Mouse (Mus musculus) midbrain, embryonic 14.5 days (tissue): ENCODE results near the gene Map3k14. TPM values are rescaled to one million over a fixed set of nuclear protein-coding genes. Genes with fewer than 3 reads are reported as not detected.

Source experiments
- ATAC-seq: fragments of 200-750 bp; cut with Nextera tagmentation; 2 replicates; pipeline ENCODE4 v1.8.0; 2017; ENCODE audit warnings: moderate number of reproducible peaks, moderate library complexity; ENCODE audit not compliant: low FRiP score, low TSS enrichment
- DNase-seq: peaks from one replicate; pipeline ENCODE4 v3.0.0-alpha.2; 2015
- H3K27ac ChIP-seq: fragments of 300-500 bp; sonication (generic); replicated peaks from 2 replicates; pipeline ENCODE4 v1.5.1; 2014; ENCODE audit warnings: mild to moderate bottlenecking, low read depth, low read length, moderate library complexity
- H3K27me3 ChIP-seq: fragments of 300-500 bp; sonication (generic); 2 replicates; pipeline ENCODE4 v1.6.1; 2014; ENCODE audit warnings: low read length, control low read depth, mixed read lengths; ENCODE audit not compliant: control insufficient read depth, insufficient read depth
- H3K36me3 ChIP-seq: fragments of 300-500 bp; sonication (generic); 2 replicates; pipeline ENCODE4 v1.6.1; 2014; ENCODE audit warnings: low read length, control low read depth; ENCODE audit not compliant: control insufficient read depth, insufficient read depth
- H3K4me1 ChIP-seq: fragments of 300-500 bp; sonication (generic); 2 replicates; pipeline ENCODE4 v1.6.1; 2014; ENCODE audit warnings: mild to moderate bottlenecking, antibody characterized with exemption, low read length, control low read depth; ENCODE audit not compliant: control insufficient read depth, insufficient read depth
- H3K4me2 ChIP-seq: fragments of 300-500 bp; sonication (generic); 2 replicates; pipeline ENCODE4 v1.6.1; 2014; ENCODE audit warnings: mild to moderate bottlenecking, low read length, moderate library complexity
- H3K4me3 ChIP-seq: fragments of 300-500 bp; sonication (generic); replicated peaks from 2 replicates; pipeline ENCODE4 v1.5.1; 2014; ENCODE audit warnings: low read depth, low read length
- H3K9ac ChIP-seq: fragments of 300-500 bp; sonication (generic); replicated peaks from 2 replicates; pipeline ENCODE4 v1.6.1; 2014; ENCODE audit warnings: mild to moderate bottlenecking, low read length, moderate library complexity
- H3K9me3 ChIP-seq: fragments of 300-500 bp; sonication (generic); 2 replicates; pipeline ENCODE4 v1.6.1; 2016; ENCODE audit warnings: low read length, control low read depth, mixed read lengths; ENCODE audit not compliant: control insufficient read depth
- WGBS: fragments of 180-500 bp; shearing (Covaris S2); extraction: QIAGEN DNeasy Blood & Tissue Kit; methylation state at CpG from one replicate; pipeline ENCODE4 v1.1.7; 2014; 5-methylcytosine and 5-hydroxymethylcytosine counted together
- polyA plus RNA-seq: library from polyadenylated mRNA; unstranded; fragments of >200 nt; fragmentation: Nextera tagmentation; extraction: Ambion mirVana; gene quantifications from 2 replicates; pipeline ENCODE4 v1.2.1, GENCODE M21; 2014

Gene Map3k14
- 3.0 and 3.4 TPM in 2 replicates for polyA plus RNA-seq

DNA sequence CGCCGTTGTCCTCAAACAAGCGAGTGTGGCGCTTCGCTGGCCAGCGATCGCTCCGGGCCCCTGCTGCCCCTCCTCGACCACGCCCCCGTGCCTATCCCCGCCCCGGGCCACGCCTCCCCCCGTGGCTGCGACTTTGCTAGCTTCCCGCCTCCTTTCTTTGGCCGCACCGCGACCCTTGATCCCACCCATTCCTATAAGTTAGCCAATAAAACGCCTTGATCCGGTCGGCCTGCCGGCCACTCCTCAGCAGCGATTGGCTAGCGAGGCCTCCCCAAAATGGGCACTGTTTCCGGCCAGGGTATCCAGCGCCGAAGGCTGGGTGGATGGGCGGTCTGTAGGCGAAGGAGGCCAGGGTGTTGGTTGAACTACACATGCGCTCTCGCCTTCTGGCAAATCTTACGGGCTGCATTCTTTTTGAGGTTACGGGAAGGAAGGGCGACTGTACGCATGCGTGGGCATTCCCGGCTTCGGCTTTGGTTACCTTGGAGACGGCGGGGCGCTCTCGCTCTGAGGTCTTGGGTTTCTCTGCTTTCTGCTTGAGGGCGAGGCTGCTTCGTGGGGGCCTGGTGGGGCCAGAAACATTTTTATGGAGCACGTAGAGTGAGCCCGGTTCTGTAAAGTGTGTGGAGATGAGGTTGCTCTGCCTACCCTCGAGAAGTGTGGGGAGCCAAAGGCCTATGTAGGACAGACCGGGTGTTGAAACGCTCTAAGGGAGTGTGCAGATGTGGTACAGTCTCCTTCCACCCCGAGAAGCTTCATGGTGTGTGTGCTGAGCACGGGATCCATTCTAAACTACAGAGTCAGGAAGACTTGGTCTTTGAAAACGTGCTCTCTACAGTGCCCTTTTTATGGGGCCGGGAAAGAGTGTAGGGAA is at the start of gene Map3k14:
Gene Map3k14, minus strand, starts transcription at position 127 of the 874 bp plus-strand sequence.
- peak within 1 kb of the TSS; percentile 67 for H3K9ac ChIP-seq
- H3K4me3 ChIP-seq: peak within 1 kb of the TSS; percentile 62
- H3K9me3 ChIP-seq: no peaks in the 10 kb centered on the region
- H3K27ac ChIP-seq: peak within 1 kb of the TSS; percentile 86
- H3K4me2 ChIP-seq: peak within 1 kb of the TSS; percentile 78
- H3K36me3 ChIP-seq: no peaks in the 10 kb centered on the region
- DNase-seq (peak; percentile 98), ATAC-seq (peak; percentile 98)
- under 1% methylated on average over 54 of the region's 55 CpGs for WGBS
- no peaks in the 10 kb centered on the region for H3K27me3 ChIP-seq
- peaks cover 41% of the 10 kb centered on the region for H3K4me1 ChIP-seq

DNA sequence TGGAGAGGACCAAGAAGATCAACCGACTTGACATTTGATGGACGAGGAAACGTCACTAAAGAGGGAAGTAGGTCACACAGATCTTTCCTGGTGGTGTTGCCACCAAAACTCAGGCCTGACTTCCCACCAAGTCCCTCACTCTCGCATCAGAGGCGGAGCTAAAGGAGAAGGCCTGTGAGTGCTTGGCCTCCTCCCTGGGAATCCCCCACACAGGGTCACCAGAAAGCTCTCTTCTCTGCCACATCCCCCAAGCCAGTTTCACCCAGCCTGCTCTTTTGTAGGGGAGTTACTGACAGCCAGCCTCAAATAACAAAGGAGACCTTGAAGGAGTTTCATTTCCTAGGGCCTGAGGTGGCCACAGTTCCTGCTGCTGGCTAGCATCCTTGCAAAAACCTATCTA is 48.1 kb upstream of the Map3k14 start:
- H3K4me3 ChIP-seq: no peak overlapping the region
- no peaks in the 10 kb centered on the region for H3K9me3 ChIP-seq
- H3K4me2 ChIP-seq: no peak overlapping the region
- no peaks in the 10 kb centered on the region for H3K27me3 ChIP-seq
- H3K27ac ChIP-seq: no peak overlapping the region
- H3K9ac ChIP-seq: no peak overlapping the region
- WGBS: 84% methylated on average over 5 of the region's 5 CpGs
- H3K4me1 ChIP-seq: peaks cover 3% of the 10 kb centered on the region; the same call in 1 of the 2 replicates
- ATAC-seq (no peak), DNase-seq (no peak)
- no peaks in the 10 kb centered on the region for H3K36me3 ChIP-seq

GRCm38 (mm10) chr11:103314736-103315374 is 47.6 kb upstream of the Map3k14 start:
- Histone ChIP-seq H3K9ac (no peak overlapping the region), H3K4me1 (peaks cover 3% of the 10 kb centered on the region; the same call in 1 of the 2 replicates), H3K4me3 (no peak overlapping the region), H3K4me2 (no peak overlapping the region), H3K36me3 (no peaks in the 10 kb centered on the region), H3K27me3 (no peaks in the 10 kb centered on the region), H3K9me3 (no peaks in the 10 kb centered on the region), H3K27ac (no peak overlapping the region)
- 84% methylated on average over 10 of the region's 10 CpGs for WGBS
- ATAC-seq: no peak
- DNase-seq: no peak

DNA sequence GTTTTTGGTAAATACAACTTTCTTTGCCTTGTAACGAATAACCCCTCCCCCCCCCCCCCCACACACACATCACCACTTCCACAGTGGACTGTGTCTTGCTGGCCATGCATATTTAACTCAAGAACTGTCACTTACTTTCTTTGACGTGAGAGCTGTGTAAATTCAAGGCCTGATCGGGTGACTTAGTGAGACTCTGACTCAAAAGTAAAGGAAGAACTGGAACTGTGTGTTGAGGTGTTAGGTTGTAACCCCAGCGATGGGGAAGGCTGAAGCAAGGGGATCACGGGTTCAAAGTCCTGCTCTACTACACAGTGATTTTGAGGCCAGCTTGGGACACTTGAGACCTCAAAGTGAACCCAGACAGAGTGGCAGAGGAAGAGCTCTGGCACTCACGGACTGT is 46.3 kb upstream of the Map3k14 start:
- 88% methylated on average over 6 of the region's 6 CpGs for WGBS
- DNase-seq (no peak), ATAC-seq (no peak)
- Histone ChIP-seq H3K27me3 (no peaks in the 10 kb centered on the region), H3K27ac (no peak overlapping the region), H3K36me3 (no peaks in the 10 kb centered on the region), H3K9me3 (no peaks in the 10 kb centered on the region), H3K4me3 (no peak overlapping the region), H3K4me2 (no peak overlapping the region), H3K9ac (no peak overlapping the region), H3K4me1 (peaks cover 3% of the 10 kb centered on the region; the same call in 1 of the 2 replicates)

GRCm38 (mm10) chr11:103312655-103313255 is 45.5 kb upstream of the Map3k14 start:
- DNase-seq (no peak), ATAC-seq (no peak)
- H3K4me1 ChIP-seq: peaks cover 3% of the 10 kb centered on the region; the same call in 1 of the 2 replicates
- H3K36me3 ChIP-seq: no peaks in the 10 kb centered on the region
- no peak overlapping the region for H3K4me2 ChIP-seq
- no peak overlapping the region for H3K27ac ChIP-seq
- no peaks in the 10 kb centered on the region for H3K9me3 ChIP-seq
- H3K9ac ChIP-seq: no peak overlapping the region
- 58% methylated on average over 8 of the region's 8 CpGs for WGBS
- H3K4me3 ChIP-seq: no peak overlapping the region
- H3K27me3 ChIP-seq: no peaks in the 10 kb centered on the region

- Histone ChIP-seq H3K4me2 (peak overlapping the region; percentile 65), H3K4me1 (peaks cover 3% of the 10 kb centered on the region; the same call in 1 of the 2 replicates), H3K4me3 (peak overlapping the region; percentile 27), H3K9me3 (no peaks in the 10 kb centered on the region), H3K27ac (no peak overlapping the region), H3K36me3 (no peaks in the 10 kb centered on the region), H3K27me3 (no peaks in the 10 kb centered on the region), H3K9ac (peak overlapping the region; percentile 54)
- WGBS: 8% methylated on average over 30 of the region's 30 CpGs
- DNase-seq (peak; percentile 60), ATAC-seq (no peak)
These were observed 44.8 kb upstream of the Map3k14 start for GRCm38 (mm10) chr11:103311960-103312611.

GRCm38 (mm10) chr11:103309956-103310574 is 42.8 kb upstream of the Map3k14 start:
- Histone ChIP-seq H3K9ac (no peak overlapping the region), H3K9me3 (no peaks in the 10 kb centered on the region), H3K4me1 (peaks cover 3% of the 10 kb centered on the region; the same call in 1 of the 2 replicates), H3K36me3 (no peaks in the 10 kb centered on the region), H3K4me2 (no peak overlapping the region), H3K27me3 (no peaks in the 10 kb centered on the region), H3K27ac (no peak overlapping the region), H3K4me3 (no peak overlapping the region)
- no peak for DNase-seq
- ATAC-seq: no peak
- 78% methylated on average over 10 of the region's 10 CpGs for WGBS

GRCm38 (mm10) chr11:103307910-103308309 is 40.6 kb upstream of the Map3k14 start:
- Histone ChIP-seq H3K9me3 (no peaks in the 10 kb centered on the region), H3K27me3 (no peaks in the 10 kb centered on the region), H3K4me3 (no peak overlapping the region), H3K36me3 (no peaks in the 10 kb centered on the region), H3K4me1 (peaks cover 3% of the 10 kb centered on the region; the same call in 1 of the 2 replicates), H3K27ac (no peak overlapping the region), H3K4me2 (no peak overlapping the region), H3K9ac (no peak overlapping the region)
- 83% methylated on average over 8 of the region's 8 CpGs for WGBS
- DNase-seq: no peak
- ATAC-seq: no peak
